Mouse (Mus musculus) embryonic facial prominence, embryonic 15.5 days (tissue): ENCODE measurements at regions not wholly inside any gene's neighbourhood (a gene's known extent, or its start where the extent isn't known, plus 50 kb on each side); places are given as distances from the start of the nearest gene placed in this dataset.
A peak's percentile ranks its signal among the peaks of the same experiment; 100 is the strongest.
"Not testable (repeated sequence)": the region's sequence is repeated elsewhere in the genome, so short reads cannot be mapped to it uniquely, and the experiment has no call there.

Source experiments
- ATAC-seq: fragments of 200-750 bp; cut with Nextera tagmentation; 2 replicates; pipeline ENCODE4 v1.8.0; 2017; ENCODE audit warnings: low read depth, moderate TSS enrichment; ENCODE audit not compliant: insufficient number of reproducible peaks, low FRiP score, low TSS enrichment
- H3K27ac ChIP-seq: fragments of 300-500 bp; sonication (generic); replicated peaks from 2 replicates; pipeline ENCODE4 v1.5.1; 2015; ENCODE audit warnings: mild to moderate bottlenecking, inconsistent platforms
- H3K27me3 ChIP-seq: fragments of 300-500 bp; sonication (generic); 2 replicates; pipeline ENCODE4 v1.6.1; 2015; ENCODE audit warnings: inconsistent platforms
- H3K36me3 ChIP-seq: fragments of 300-500 bp; sonication (generic); 2 replicates; pipeline ENCODE4 v1.6.1; 2015; ENCODE audit warnings: mild to moderate bottlenecking, inconsistent platforms
- H3K4me1 ChIP-seq: fragments of 300-500 bp; sonication (generic); 2 replicates; pipeline ENCODE4 v1.6.1; 2015; ENCODE audit warnings: inconsistent platforms
- H3K4me2 ChIP-seq: fragments of 300-500 bp; sonication (generic); replicated peaks from 2 replicates; pipeline ENCODE4 v1.6.1; 2015; ENCODE audit warnings: mild to moderate bottlenecking, inconsistent platforms
- H3K4me3 ChIP-seq: fragments of 300-500 bp; sonication (generic); replicated peaks from 2 replicates; pipeline ENCODE4 v1.5.1; 2015; ENCODE audit warnings: mild to moderate bottlenecking, inconsistent platforms
- H3K9ac ChIP-seq: fragments of 300-500 bp; sonication (generic); 2 replicates; pipeline ENCODE4 v1.6.1; 2015; ENCODE audit warnings: inconsistent platforms
- H3K9me3 ChIP-seq: fragments of 300-500 bp; sonication (generic); replicated peaks from 2 replicates; pipeline ENCODE4 v1.6.1; 2016; ENCODE audit warnings: inconsistent platforms
- WGBS: fragments of 180-500 bp; shearing (Covaris S2); methylation state at CpG from one replicate; pipeline ENCODE4 v1.1.7; 2015; 5-methylcytosine and 5-hydroxymethylcytosine counted together

DNA sequence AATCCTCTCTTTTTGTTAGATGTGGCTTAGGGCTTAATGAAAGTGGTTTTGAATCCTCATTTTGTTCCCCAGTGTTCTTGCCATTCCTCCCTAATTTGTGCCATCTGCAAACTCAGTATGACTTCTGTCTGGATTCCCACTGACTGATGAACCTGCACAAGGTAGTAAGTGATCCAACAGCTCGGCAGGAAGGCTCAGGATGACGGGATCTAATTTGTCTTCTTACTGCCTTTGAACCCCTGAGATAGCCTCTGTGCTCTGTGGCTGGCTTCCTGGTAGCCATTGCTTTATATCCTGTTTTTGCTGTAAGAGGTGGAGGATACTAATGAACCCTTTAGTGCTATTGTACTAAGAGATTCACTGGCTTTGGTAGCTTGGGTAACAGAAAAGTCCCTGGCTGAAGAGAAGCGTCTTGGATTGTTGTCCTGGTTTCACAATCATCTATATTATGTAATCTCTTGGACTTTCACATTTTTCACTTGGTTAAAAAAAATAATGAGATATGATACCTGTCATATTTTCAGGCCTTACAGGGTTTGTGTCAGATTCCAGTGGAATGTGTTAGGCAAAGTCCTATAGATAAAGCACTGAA lies 86.2 kb downstream of the Dusp6 start:
- Histone ChIP-seq H3K36me3 (no peaks in the 10 kb centered on the region), H3K9ac (no peak overlapping the region), H3K4me1 (peaks cover 5% of the 10 kb centered on the region; the same call in 1 of the 2 replicates), H3K27me3 (no peaks in the 10 kb centered on the region), H3K4me3 (no peak overlapping the region), H3K9me3 (no peaks in the 10 kb centered on the region), H3K27ac (no peak overlapping the region), H3K4me2 (no peak overlapping the region)
- WGBS, result 64% methylated on average over 3 of the region's 3 CpGs
- no peak for ATAC-seq

DNA sequence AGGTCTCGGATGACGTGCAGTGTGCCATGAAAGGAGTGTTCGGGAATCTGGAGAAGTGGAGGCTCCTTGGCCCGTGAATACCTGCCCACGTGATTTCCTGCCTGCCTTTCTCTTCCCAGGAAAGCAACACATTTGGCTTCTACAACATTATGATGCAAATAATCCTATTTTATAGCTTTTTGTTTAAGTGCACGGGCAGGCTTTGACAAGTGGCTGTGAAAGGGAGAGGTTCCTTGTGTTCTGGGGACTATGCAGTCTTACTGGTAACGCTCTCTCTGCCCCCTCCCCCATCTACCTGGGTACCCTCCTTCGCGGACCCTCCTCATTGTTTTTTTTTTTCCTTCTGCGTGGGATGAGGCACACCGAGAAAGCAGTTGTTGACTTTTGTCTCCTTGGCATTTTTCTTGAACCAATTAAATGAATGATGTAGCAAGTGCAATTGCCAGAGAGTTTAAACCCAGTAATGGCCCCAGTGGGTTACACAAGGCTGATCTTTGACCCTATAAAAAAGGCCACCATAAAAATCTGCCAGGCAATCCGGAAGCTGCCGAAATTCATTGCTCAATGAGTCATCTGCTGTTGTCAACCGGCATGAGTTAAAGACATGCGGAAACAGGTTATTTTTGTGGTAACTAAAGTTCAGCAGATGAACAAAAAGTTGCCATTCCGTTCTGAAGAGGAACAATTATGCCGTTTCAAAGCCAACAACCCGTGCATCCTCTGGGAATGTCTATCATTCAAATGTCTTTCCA lies 90.7 kb downstream of the Dusp6 start:
- peaks cover 5% of the 10 kb centered on the region; the same call in 1 of the 2 replicates for H3K4me1 ChIP-seq
- H3K27me3 ChIP-seq, result peaks cover 3% of the 10 kb centered on the region; the same call in 1 of the 2 replicates
- no peak overlapping the region for H3K4me3 ChIP-seq
- no peaks in the 10 kb centered on the region for H3K9me3 ChIP-seq
- H3K4me2 ChIP-seq, result 0 out of 2 replicates have a peak overlapping the region, but pooled peaks have one; percentile 1
- H3K9ac ChIP-seq, result no peak overlapping the region
- WGBS, result 41% methylated on average over 18 of the region's 18 CpGs
- H3K36me3 ChIP-seq, result no peaks in the 10 kb centered on the region
- H3K27ac ChIP-seq, result no peak overlapping the region
- no peak for ATAC-seq

DNA sequence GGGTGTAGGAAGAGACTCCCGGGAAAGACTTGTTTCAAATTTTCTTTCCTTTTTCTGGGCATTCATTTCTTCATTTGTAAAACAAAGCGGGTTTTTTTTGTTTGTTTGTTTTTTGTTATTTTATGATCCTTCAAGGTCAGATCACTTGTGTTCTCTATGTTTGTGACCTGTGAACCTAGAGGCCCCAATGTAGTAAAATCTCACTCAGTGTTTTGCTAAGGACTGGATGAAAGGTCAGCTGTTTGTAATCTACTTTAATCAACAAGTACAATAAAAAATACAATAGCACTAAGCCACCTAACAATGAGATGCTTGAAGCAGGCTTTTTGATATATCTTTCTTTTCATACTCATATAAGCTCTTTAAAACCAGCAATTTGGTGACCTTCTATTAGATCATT lies 91.3 kb downstream of the Dusp6 start:
- Histone ChIP-seq H3K4me3 (no peak overlapping the region), H3K4me2 (no peak overlapping the region), H3K4me1 (peaks cover 7% of the 10 kb centered on the region; the same call in 1 of the 2 replicates), H3K27ac (no peak overlapping the region), H3K9ac (no peak overlapping the region), H3K9me3 (no peaks in the 10 kb centered on the region), H3K27me3 (peaks cover 3% of the 10 kb centered on the region; the same call in 1 of the 2 replicates), H3K36me3 (no peaks in the 10 kb centered on the region)
- no peak for ATAC-seq
- WGBS, result 81% methylated on average over 2 of the region's 2 CpGs

DNA sequence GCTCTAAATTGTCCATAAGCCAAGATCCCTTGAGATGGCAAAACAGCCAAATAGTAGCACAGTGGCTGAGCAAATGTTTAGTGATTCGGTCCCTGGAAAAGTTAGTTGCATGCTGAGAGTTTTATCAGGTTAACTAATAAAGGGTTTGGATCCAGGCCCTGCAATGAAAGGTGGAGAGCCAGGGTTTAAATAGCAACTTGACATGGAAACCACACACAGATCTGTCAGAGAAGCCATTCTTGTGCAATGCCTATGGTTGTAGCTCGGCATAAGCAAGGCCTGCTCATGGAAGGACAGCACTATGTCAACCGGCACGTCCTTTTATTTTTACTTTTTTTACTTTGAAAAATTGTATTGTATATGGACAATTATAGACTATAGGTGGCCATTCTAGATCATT lies 92.3 kb downstream of the Dusp6 start:
- Histone ChIP-seq H3K4me1 (peaks cover 7% of the 10 kb centered on the region; the same call in 1 of the 2 replicates), H3K27me3 (peaks cover 3% of the 10 kb centered on the region; the same call in 1 of the 2 replicates), H3K4me3 (no peak overlapping the region), H3K9ac (no peak overlapping the region), H3K27ac (no peak overlapping the region), H3K4me2 (no peak overlapping the region), H3K36me3 (no peaks in the 10 kb centered on the region), H3K9me3 (no peaks in the 10 kb centered on the region)
- ATAC-seq, result no peak
- WGBS, result 81% methylated on average over 4 of the region's 4 CpGs

DNA sequence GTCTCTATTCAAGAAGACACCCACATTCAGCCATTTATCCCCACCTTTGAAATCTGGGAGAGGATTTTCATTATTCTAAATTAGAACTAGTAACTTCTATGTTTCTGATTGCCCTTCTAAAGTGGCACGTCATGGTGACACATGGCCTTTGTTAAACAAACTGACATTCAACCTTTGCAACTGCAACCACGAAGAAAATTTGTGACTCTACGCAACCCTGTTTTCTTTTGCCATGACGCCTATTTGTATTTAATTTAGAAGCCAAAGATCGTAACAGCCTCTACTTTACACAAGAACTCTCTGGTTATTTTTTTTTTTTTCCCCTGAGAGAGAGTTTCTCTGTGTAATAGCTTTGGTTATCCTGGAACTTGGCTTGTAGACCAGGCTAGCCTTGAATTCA lies 93.2 kb downstream of the Dusp6 start:
- H3K4me1 ChIP-seq, result peaks cover 7% of the 10 kb centered on the region; the same call in 1 of the 2 replicates
- WGBS, result 70% methylated on average over 5 of the region's 5 CpGs
- H3K4me3 ChIP-seq, result no peak overlapping the region
- no peaks in the 10 kb centered on the region for H3K9me3 ChIP-seq
- no peak for ATAC-seq
- no peak overlapping the region for H3K4me2 ChIP-seq
- no peaks in the 10 kb centered on the region for H3K36me3 ChIP-seq
- no peak overlapping the region for H3K9ac ChIP-seq
- H3K27ac ChIP-seq, result no peak overlapping the region
- H3K27me3 ChIP-seq, result peaks cover 5% of the 10 kb centered on the region; the same call in 1 of the 2 replicates

DNA sequence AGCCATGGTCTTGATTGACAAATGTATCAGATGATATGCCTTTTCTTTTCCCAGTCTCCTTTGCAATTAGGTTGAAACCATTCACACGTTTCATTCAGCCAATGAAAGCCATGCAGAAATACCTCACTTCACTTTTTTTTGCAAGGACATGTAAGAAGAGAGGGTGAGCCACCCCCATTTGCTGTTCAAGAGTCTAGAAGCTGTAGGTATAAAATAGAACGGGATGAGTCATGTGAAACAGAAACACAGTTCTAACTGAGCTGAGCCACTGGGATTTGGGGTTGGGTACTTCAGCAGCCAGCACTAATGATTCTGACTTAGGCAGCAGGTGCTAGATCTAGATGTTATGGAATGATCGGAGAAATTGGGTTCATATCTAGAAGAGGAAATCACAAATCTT lies 93.9 kb downstream of the Dusp6 start:
- Histone ChIP-seq H3K9ac (no peak overlapping the region), H3K4me1 (peaks cover 7% of the 10 kb centered on the region; the same call in 1 of the 2 replicates), H3K27me3 (peaks cover 6% of the 10 kb centered on the region; the same call in 1 of the 2 replicates), H3K36me3 (no peaks in the 10 kb centered on the region), H3K4me3 (no peak overlapping the region), H3K9me3 (no peaks in the 10 kb centered on the region), H3K4me2 (no peak overlapping the region), H3K27ac (no peak overlapping the region)
- 59% methylated on average over 3 of the region's 3 CpGs for WGBS
- ATAC-seq, result no peak

DNA sequence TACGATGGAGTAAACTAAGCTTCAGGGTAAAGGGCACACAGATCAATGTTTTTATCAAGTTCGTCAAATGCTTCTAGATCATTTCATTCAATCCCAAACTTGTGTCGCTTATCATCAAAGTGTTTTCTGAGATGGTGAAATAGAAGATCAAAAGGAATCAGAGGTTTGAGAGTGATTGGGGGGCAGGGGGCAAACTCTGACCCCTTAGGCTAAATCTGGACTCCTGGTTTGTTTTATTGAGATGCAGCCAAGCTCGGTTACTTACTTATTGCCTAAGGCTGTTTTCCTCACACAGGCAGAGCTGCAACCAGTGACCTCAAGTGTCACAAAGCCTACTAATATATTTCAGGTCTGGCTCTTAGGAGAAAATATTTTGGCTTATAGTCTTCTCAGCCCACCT lies 94.3 kb downstream of the Dusp6 start:
- no peak overlapping the region for H3K9ac ChIP-seq
- WGBS, result 48% methylated on average over 4 of the region's 4 CpGs
- ATAC-seq, result no peak
- H3K36me3 ChIP-seq, result no peaks in the 10 kb centered on the region
- H3K4me2 ChIP-seq, result no peak overlapping the region
- H3K4me1 ChIP-seq, result peaks cover 7% of the 10 kb centered on the region; the same call in 1 of the 2 replicates
- no peak overlapping the region for H3K4me3 ChIP-seq
- no peak overlapping the region for H3K27ac ChIP-seq
- H3K27me3 ChIP-seq, result peaks cover 6% of the 10 kb centered on the region; the same call in 1 of the 2 replicates
- no peaks in the 10 kb centered on the region for H3K9me3 ChIP-seq

DNA sequence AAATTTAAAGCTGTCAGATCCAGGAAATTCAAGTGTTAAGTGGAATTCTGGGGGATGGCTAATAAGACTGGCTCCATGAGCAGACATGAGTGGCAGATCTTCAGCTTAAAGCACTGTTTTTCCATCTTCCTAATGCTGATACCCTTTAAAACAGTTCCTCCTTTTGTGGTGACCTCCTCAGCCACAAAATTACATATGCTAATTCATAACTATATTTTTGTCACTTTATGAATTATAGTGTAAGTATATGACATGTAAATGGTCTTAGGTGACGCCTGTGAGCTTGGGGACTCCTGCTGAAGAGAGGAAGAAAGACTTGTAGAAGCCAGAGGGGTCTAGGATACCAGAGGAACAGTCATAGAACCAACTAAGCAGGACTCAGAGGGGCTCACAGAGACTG lies 95.2 kb downstream of the Dusp6 start:
- H3K4me2 ChIP-seq, result no peak overlapping the region
- no peak for ATAC-seq
- H3K4me1 ChIP-seq, result peaks cover 7% of the 10 kb centered on the region; the same call in 1 of the 2 replicates
- H3K9me3 ChIP-seq, result no peaks in the 10 kb centered on the region
- H3K4me3 ChIP-seq, result no peak overlapping the region
- H3K27me3 ChIP-seq, result peaks cover 6% of the 10 kb centered on the region; the same call in 1 of the 2 replicates
- WGBS, result 88% methylated on average over 1 of the region's 1 CpGs
- no peaks in the 10 kb centered on the region for H3K36me3 ChIP-seq
- H3K9ac ChIP-seq, result no peak overlapping the region
- H3K27ac ChIP-seq, result no peak overlapping the region

DNA sequence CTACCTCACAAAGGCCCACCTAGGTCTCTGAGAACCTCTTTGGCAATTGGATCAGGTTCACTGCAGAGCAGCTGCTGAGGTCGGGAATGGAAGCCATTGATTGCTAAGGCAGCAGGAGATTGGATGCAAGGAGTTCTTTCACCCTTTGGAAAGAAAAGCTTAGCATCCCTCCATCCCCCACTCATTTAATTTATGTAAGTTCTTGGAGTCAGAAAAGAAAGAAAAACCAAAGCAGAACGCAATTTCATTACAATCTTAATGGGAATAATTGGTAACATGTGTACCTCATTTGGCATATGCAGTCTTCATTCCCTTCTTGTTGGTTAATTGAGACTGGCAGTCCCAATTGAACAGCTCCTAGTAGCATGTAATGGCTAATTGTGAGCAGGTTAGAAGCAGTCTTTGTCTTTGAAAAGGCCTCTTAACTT lies 96.4 kb downstream of the Dusp6 start:
- H3K27ac ChIP-seq, result no peak overlapping the region
- peaks cover 6% of the 10 kb centered on the region; the same call in 1 of the 2 replicates for H3K27me3 ChIP-seq
- H3K4me3 ChIP-seq, result no peak overlapping the region
- H3K9me3 ChIP-seq, result no peaks in the 10 kb centered on the region
- H3K4me1 ChIP-seq, result peaks cover 2% of the 10 kb centered on the region; the same call in 1 of the 2 replicates
- H3K9ac ChIP-seq, result no peak overlapping the region
- no peaks in the 10 kb centered on the region for H3K36me3 ChIP-seq
- 0 out of 2 replicates have a peak, but pooled peaks have one; percentile 34 for ATAC-seq
- no peak overlapping the region for H3K4me2 ChIP-seq
- WGBS, result 26% methylated on average over 2 of the region's 2 CpGs

DNA sequence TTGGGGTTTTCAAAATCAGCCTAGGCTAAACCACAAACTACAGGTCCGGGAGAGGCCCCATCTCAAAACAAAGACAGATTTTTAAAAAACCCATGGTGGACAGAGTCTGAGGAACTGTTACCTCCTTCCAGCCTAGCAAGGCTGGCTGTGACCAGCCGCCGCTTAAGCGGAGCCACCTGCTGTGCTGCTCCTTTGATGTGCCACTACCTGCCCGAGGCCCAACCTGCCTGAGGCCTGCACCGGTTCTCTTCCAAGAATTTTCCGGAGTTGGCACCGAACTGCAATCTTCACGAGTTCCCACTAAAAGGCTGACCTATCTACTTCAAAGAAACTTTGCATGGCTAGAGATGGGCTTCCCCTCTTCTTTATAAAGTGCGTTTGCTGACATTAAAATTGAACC lies 97.6 kb downstream of the Dusp6 start:
- not testable (repeated sequence) for H3K9me3 ChIP-seq, H3K9ac ChIP-seq, H3K4me3 ChIP-seq, ATAC-seq, H3K4me2 ChIP-seq, H3K27me3 ChIP-seq, H3K36me3 ChIP-seq, H3K27ac ChIP-seq, H3K4me1 ChIP-seq
- WGBS, result 38% methylated on average over 10 of the region's 10 CpGs

DNA sequence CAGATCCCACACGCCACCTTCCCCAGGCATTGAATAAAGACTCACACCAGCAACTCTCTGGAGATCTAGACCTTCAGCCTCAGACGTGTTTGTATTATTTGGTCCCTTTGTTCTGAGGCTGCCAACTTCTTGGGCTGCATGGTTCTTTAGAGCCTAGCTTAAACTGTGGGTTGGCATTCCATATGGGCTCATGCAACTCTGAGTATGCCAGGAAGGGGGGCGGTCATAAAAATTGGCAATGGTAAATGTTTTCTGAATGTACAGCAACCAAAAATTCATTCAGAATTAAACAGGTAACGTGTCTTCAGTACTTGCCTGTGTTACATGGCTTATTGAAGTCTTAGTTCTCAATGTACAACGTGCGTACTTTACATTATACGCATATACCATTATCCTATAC lies 103.1 kb downstream of the Dusp6 start:
- Histone ChIP-seq H3K27ac (no peak overlapping the region), H3K36me3 (no peaks in the 10 kb centered on the region), H3K4me2 (no peak overlapping the region), H3K4me3 (no peak overlapping the region), H3K9me3 (no peaks in the 10 kb centered on the region), H3K9ac (no peak overlapping the region), H3K4me1 (no peaks in the 10 kb centered on the region), H3K27me3 (0 out of 2 replicates have a peak, but pooled peaks cover 2% of the 10 kb centered on the region)
- ATAC-seq, result no peak
- WGBS, result 89% methylated on average over 7 of the region's 7 CpGs
